Mouse (Mus musculus) lung, postnatal 25 days (tissue): ENCODE data around the gene Dctn1.

Experiments
- DNase-seq: peaks from one replicate; pipeline ENCODE4 v3.0.0; 2022; ENCODE audit warnings: low spot score

The Dctn1 gene

GRCm38 (mm10) chr6:83233306-83233705 lies 67.6 kb downstream of the Dctn1 start:
- no peak for DNase-seq

- DNase-seq, result peak; percentile 8
Observed at GRCm38 (mm10) chr6:83234280-83234741, 68.6 kb downstream of the Dctn1 start.

- DNase-seq, result no peak
Observed at GRCm38 (mm10) chr6:83237123-83237522, 71.4 kb downstream of the Dctn1 start.

DNA sequence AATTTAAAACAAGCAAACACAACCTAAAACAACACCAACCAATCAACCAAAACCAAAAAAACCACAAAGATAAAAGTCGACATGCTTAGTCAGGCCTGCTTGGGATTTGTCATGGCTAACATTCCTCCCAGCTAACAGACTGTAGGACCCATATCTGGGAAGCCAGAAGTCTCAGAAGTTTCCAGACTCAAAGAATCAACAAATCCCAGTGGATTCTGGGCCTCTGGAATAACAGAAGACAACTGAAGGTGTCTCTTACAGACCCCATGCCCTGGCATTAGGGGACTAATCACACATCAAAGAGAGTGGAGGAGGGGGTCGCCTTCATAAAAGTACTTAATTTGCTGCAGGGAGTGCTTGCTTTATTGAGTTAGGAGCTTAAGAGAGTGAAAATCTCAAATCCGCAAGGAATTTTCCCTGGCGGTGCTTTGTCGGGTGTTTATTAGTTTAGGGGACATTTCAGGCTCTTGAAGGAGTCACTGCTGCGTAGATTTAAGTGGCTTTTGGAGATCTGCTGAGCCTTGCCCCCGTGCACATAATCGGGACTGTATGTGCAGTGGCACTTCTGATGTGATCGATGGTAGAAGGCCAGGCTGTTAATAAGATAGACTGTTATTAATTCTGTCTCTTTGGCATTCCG lies 78.8 kb downstream of the Dctn1 start:
- peak; percentile 10 for DNase-seq

- DNase-seq, result peak; percentile 85
Observed at GRCm38 (mm10) chr6:83245134-83245533, 79.4 kb downstream of the Dctn1 start.

GRCm38 (mm10) chr6:83245997-83246396 lies 80.3 kb downstream of the Dctn1 start:
- no peak for DNase-seq

DNA sequence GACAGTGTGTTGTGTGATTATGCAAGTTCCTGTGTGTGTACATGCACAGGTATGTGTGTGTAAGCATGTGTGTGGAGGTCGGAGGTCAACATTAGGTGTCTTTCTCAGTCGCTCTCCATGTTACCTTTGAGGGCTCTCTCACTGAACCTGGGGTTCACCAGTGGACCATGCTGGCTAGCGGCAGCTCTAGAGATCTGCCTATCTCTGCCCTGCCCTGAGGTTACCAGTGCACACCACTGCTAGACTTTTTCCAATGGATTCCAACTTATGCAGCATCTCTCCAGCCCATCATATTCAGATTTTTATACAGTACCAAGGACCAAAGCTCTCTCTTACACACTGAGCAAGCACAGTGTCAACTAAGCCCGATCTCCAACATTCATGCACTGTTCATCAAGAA lies 81.0 kb downstream of the Dctn1 start:
- no peak for DNase-seq

DNA sequence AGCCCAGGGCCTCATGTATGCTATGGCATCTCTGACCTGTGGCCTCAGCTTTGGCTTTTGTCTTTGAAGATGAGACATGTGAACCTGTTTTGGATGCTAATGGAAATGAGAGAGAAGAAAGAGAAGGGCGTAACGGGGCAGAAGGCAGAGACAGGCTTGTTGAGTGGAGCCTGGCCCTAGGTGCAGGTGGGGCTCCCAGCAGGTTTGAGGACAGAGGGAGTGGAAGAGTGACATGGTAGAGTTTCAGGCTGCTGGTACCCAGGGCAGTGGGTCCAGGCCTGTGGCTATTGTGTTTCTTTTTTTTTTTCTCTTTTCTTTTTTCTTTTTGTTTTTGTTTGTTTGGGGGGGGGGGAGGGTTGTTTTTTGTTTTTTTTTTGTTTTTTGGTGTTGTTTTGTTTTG lies 81.4 kb downstream of the Dctn1 start:
- DNase-seq, result no peak
